Mouse (Mus musculus) heart, adult 9 months (tissue): ENCODE results near the gene P4ha2.
"Not testable (repeated sequence)": the region's sequence is repeated elsewhere in the genome, so short reads cannot be mapped to it uniquely, and the experiment has no call there.

Experiments
- DNase-seq, 2 experiments: peaks; one replicate each; pipeline ENCODE4 v3.0.0; 2022; ENCODE audit warnings: low spot score in 2 of 2

The P4ha2 gene

DNA sequence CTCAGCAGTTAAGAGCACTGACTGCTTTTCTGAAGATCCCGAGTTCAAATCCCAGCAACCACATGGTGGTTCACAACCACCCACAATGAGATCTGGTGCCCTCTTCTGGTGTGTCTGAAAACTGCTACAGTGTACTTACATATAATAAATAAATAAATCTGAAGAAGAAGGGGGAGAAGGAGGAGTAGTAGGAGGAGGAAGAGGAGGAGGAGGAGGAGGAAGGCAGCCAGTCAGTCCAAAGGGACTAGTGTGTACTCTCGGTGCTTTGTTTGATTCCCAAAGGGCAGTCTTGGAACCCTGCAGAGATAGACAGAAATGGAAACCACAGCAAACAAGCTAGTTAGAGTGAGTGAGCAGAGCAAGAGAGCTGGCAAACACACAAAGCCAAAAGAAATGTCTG, 40.3 kb downstream of the P4ha2 start:
- DNase-seq = not testable (repeated sequence)

DNA sequence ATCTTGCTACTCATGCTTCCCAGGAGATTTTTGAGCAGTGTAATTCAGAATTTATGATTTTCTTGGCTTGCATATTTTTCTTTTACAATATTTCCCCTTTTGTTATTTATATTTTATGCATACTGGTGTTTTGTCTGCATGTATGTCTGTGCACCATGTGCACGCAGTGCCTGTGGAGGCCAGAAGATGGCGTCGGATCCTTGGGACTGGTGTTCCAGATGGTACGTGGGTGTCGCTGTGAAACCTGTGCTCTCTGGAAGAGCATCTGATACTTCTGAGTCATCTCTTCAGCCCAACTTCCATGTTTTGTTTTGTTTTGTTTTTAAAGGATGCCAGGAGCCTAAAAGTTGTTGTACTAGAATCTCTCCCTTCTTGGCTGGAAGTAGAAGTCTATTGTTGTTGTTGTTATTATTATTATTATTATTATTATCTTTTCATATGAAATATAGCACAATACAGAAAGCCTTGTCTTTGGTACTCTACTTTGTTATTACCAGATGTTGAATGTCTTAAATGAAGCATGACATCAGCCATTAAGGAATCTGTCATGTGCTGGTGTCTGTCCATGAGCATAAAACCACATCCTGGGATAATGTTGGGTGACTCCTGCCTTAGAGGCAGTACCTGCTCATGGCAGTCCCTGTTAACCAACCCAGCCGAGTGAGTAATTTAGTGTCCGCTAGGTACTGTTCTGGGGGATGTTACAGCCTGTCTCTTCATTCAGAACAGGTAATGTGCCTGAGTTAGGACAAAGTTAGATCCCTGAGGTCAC, 41.5 kb downstream of the P4ha2 start:
- DNase-seq = no peak

DNA sequence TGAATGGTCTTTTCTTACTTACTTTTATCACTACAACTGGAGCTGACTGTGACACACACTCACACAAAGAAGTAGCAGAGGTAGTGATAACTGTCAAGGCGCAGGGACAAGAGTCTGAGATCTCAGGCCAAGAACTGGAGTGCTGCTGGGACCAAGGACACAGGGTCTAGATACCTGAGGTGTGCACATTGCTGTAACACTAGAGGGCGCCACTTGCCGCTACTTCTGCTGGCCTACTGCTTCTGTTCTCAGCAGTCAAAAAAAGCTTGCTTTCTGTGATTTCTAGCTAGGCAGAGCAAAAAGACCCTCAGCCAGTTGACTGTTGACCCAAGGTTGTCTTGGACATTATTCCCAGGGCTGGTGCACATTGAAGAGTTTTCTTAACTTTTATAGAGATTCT, 45.0 kb downstream of the P4ha2 start:
- DNase-seq = peak in 1 of 2 experiments; percentile 41

DNA sequence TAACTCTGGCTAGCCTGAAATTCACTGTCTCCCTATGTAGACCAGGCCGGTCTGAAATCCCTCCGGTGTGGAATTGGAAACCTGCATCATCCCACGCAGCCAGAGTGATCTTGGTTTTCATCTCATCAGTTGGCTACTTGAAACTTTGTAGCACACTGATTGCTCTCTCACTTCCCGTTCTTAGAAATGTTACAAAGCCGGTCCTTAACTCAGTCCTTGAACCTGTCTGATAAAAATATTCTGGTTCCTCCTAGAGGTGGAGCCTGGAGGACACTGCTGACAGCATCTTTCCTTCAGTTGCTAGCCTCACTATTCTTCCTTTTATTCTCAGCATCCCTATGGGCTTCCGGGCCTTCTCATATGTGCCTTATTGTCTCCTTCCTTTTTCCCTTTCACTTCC, 46.1 kb downstream of the P4ha2 start:
- DNase-seq = no peak

DNA sequence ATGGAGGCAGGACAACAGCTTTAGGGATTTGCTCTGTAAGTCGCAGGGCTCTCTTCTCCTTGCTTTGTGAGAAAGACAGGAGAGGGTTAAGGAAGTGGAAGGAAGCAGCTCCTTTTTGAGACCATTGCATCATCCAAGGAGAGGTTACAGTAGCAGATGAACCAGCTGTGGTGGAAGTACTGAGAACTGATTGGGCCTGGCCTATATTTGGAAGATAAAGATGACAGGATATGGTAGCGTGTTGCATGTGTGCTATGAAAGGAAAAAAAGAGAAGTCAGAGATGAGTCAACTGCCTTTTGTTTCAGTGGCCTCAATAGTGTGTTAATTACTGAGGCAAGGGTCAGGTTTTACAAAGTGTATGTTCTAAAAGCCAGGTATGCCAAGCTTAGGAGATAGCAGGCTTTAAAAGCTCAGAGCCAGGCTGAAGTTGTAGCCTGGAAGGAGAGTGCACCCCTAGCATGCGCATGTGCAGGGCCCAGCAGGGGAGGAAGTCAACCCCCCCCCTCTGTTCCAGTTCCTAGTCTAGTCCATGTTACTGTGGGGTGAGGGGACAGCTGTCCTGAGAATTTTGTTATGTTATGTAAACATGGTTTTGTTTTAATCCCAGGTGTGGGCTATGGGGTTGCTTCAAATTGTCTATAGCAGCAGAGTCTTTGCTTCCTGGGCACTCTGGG, 50.0 kb downstream of the P4ha2 start:
- DNase-seq = peak; percentile 37 to 49

DNA sequence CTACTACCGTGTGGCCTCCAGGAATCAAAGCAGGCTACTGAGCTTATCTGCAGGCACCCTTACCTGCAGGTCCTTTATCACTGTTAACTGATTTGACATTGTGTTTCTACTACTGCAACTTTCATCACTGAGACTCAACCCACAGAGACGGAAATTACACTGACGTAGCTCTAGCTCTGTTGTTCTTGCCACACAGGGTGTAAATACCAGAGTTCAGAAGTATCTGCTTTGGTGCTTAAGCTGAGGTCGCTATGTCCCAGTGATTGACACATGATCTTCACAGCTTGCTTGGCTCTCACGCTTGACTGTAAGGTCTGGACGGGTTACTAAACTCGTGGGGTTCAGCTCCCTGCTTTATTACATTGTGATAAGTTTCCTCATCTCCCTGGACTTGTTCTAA, 51.2 kb downstream of the P4ha2 start:
- DNase-seq = no peak

DNA sequence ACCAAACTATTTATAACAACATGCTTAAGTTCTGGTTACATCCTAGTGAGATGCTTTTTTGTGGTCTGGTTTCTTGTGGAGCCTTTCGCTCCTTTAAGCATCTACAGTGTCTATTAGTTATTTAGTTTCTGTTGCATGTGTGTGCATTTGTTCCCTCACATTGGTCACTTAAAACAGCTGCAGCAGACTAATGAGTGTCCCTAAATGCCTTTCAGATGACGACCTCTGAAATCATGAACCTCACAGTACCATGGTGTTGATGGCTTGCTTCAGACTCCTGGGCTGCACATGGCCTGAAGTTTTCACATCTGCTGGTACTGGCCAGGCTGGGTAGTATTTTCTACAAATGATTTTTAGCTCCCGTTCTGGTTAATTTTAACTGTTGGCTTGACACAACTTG, 53.1 kb downstream of the P4ha2 start:
- no peak for DNase-seq

DNA sequence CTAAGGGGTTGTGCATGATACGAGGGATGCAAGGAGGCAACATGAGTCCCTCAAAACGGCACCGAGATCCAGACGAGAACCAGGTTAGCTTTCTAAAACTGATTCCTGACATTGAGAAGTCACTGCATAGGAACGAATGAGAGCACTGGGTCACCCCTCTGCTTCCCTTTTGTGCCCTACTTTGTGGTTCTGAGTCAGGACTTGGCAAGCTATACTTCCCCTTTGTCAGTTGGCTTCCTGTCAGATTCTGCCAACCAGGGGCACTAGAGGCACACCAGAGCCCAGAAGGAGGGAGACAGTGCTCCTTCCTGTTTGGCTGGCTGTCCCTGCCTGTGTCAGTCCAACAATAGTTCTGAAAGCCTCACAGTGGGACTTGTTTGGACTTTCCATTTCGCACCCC, 56.0 kb downstream of the P4ha2 start:
- DNase-seq = peak; percentile 63 to 79

DNA sequence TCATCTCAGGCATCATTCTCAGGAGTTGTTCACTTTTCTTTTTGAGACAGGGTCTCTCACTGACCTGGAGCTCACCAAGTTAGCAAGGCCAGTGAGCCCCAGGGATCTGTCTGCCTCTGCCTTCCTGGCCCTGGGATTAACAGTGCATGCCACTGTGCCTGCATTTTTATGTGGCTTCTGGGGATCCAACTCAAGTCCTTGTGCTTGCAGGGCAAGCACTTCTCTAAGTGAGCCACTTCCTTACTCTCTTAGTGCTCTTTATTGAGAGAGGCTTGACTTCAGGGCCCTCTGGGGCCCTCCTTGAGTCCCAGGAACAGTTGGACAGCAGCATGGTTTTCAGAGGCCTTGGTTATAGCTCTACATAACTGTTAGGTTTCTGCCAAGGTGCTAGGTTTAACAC, 56.6 kb downstream of the P4ha2 start:
- no peak for DNase-seq

DNA sequence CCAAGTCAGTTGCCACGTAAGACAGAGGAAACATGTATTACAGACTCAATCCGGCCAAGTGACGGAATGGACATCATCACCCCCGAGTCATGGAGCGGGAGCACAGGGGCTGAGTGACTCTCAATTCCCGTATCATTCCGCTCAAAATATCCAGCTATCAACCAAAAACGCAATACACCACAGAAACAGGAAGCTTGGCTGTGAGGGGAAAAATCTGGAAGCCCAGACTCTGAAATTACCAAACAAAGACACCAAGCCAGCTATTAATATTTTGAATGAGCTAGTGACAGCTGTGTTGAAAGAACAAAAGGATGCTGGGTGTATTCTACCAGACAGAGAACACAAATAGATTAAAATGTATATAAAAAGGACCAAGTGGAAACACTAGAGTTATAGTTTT, 57.7 kb downstream of the P4ha2 start:
- peak; percentile 22 to 27 for DNase-seq

DNA sequence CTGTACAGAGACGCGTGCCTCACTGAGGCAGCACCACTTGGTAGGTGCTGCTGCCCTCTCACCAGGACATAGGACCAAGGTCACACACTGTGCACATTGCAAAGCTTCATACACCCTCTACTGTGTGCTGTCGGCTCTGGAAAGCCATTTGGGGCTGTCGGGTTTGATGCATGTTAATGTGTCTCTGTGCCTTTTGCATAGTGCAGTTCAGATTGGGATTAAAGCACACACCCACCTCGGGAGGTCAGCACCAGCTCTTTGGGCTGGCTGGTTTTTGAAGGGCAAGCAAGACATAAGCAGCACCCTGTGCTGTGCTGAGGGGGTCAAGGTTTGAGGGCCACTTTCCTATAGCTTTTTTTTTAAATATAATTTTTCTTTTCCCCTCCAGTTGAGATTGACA, 60.5 kb downstream of the P4ha2 start:
- DNase-seq = no peak

DNA sequence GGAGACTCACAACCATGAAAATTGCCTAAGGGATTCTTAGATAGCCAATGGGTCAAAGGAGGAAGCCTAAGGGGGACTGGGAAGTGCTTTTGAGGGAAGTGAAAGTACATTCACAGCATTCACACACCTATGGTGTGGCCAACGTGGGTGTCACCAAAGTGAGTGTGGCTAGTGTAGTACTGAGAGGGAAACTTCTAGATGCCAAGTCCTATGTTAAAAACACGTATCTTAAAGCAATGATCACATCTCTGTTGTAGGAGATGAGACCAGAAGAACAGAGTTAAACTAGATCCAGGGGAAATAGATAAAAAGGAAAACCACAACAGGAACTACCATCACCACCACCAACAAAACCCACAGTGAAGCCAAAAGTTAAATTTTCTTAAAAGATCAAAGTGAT, 61.0 kb downstream of the P4ha2 start:
- DNase-seq = no peak

DNA sequence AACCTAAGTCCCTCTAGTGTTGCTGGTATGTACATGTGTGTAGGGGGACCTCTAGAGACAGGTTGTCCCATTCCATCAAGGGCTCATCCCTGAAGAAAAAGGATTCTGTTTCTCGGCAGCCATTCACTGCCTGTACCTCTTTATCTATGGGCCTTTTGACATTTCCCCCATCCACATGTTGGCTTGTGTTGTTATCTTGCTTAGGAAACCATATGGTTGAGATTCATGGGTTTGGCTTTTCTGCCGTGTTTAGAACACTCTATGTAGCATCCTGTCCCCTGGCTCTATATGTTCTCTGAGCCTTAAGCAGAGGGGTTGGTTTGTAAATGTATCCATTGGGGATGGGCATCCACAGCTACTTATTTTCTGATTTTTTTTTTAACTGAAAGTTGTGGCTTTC, 61.6 kb downstream of the P4ha2 start:
- no peak for DNase-seq

DNA sequence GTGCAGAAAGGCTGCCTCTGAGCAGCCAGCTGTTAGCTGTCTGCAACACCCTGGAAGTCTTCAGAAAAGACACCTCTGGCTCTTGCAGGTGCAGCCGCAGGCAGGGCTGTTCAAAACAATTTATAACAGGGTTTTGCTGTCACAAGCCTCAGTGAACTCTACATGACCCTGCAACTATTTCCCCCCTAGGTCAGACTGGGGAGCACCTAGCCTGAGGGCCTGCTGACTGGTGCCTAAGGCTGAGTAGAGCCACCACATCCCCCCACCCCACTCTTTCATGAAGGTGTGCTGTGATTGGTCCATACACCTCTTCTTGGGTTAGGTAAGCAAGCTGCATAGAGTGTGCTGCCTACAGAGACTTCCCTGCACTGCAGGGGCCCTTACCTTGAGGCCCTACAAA, 63.1 kb downstream of the P4ha2 start:
- no peak for DNase-seq

DNA sequence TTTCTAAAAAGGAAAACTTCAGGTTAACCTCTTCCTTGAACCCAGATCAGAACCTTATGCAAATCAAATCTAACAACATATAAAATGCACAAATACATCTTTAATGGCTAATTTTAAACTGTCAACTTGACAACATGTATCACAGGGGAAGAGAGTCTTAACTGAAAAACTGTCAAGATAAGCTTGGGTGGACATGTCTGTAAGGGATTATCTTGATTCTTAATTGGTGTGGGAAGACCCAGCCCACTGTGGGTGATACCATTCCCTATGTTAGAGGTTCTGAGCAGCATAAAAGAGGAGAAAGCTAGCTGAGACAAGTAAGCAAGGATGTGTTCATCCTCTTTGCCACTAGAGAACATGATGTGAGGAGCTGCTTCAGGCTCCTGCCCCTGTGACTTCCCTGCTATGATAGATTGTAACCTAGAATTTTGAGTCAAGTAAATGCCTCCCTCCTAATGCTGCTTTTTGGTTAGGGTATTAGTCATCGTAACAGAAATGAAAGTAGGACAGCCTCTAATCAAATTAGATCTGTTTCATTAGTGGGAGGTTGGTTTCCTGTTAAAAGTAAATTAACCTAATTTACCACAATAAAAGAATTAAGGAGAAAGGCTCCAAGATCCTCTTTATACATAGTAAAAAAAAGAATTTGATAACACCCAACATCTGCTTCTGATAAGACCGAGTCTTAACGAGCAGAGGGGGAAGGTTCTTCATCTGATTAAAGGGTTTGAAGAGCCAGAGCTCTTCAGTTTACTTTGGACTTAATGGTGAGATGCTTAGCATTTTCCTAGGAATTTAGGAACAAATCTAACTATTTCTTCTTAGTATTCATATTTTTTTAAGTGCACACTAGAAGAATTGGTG, 69.8 kb downstream of the P4ha2 start:
- DNase-seq = no peak

DNA sequence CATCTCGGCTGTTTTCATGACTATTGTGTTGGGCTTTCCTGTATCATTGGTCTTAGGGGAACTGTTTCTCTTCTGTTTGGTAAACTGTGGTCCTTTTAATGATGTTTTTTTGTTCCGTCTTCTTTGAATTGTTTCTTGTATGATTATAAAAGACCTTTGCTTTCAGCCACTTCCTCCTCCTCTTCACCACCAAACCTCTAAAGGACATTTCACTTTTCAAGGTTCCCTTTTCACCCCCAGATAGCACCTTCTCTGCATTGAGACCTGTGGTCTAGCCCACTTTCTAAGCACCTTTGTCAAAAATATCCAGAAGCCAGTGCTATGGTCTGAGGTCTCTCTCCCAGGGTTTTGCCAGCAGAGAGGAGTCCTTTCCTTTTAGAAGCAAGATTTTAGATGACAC, 71.3 kb downstream of the P4ha2 start:
- DNase-seq = no peak

DNA sequence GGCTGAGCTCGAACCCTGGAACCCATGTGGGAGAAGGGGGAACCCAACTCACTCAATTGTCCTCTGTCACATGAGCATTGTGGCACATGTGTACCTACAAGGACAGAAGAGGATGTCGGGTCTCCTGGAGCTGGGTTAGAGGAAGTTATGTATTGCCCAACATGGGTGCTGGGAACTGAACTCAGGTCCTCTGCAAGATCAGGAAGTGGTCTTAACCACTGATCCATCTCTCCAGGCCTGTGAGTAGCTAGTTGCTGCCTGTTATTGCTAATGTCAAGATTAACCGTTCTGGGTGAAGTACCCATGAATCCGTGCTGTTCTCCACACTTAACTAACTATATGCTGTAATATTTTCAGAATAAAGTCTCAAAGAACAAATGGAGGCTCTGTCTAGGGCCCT, 74.3 kb downstream of the P4ha2 start:
- DNase-seq = no peak

DNA sequence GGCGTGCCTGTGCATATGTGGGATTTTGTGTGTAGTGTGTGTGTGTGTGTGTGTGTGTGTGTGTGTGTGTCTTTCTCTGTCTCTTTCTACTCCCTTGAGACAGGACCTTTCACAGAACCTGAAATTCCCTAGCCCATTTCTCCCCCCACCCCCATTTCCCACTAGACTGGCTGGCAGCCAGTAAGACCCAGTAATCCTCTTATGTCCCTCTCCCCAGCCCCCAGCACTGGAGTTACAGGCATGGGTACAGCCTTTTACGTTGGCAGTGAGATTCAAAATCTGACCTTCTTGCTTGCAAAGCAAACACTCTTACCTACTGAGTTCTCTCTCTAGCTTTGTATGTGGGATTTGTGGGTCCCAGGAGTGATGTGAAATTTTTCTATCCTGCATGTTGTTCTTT, 75.0 kb downstream of the P4ha2 start:
- DNase-seq = no peak
